Mouse (Mus musculus): Measurements from ENCODE around the gene Rnh1. TPM values are rescaled to one million over a fixed set of nuclear protein-coding genes. Genes with fewer than 3 reads are reported as not detected.

Rnh1 gene
- polyA plus RNA-seq, 1 experiment from 2014 or later = 160 TPM

GRCm38 (mm10) chr7:141210606-141211131 lies 38.0 kb upstream of the Rnh1 start:
- H3K9ac ChIP-seq (ENCODE audit: low read depth, low read length) = no peak overlapping the region
- WGBS = 85% methylated on average over 13 of the region's 14 CpGs

GRCm38 (mm10) chr7:141210137-141210536 lies 37.5 kb upstream of the Rnh1 start:
- no peak for DNase-seq (ENCODE audit: low spot score)
- ATAC-seq (ENCODE audit: low read depth) = no peak
- Histone ChIP-seq H3K4me1 (ENCODE audit: control insufficient read depth, insufficient read depth, low read length) (no peaks in the 10 kb centered on the region), H3K9ac (ENCODE audit: low read depth, low read length) (no peak overlapping the region), H3K9me3 (ENCODE audit: control insufficient read depth, low read length) (no peaks in the 10 kb centered on the region), H3K36me3 (ENCODE audit: control insufficient read depth, insufficient read depth, low read length) (no peaks in the 10 kb centered on the region), H3K27ac (replicated peaks; ENCODE audit: low read depth, low read length) (no peak overlapping the region), H3K27me3 (replicated peaks; ENCODE audit: control insufficient read depth, insufficient read depth, low read length) (no peaks in the 10 kb centered on the region), H3K4me3 (ENCODE audit: low read depth, low read length) (no peak overlapping the region), H3K4me2 (ENCODE audit: low read depth, low read length) (no peak overlapping the region)
- 78% methylated on average over 12 of the region's 12 CpGs for WGBS

More at GRCm38 (mm10) chr7:141210606-141211131, 38.0 kb upstream of the Rnh1 start:
- H3K4me1 ChIP-seq (ENCODE audit: control insufficient read depth, insufficient read depth, low read length) = no peaks in the 10 kb centered on the region
- DNase-seq (ENCODE audit: low spot score) = no peak
- no peak for ATAC-seq (ENCODE audit: low read depth)
- no peaks in the 10 kb centered on the region for H3K27me3 ChIP-seq (replicated peaks; ENCODE audit: control insufficient read depth, insufficient read depth, low read length)
- no peaks in the 10 kb centered on the region for H3K9me3 ChIP-seq (ENCODE audit: control insufficient read depth, low read length)
- no peaks in the 10 kb centered on the region for H3K36me3 ChIP-seq (ENCODE audit: control insufficient read depth, insufficient read depth, low read length)
- H3K27ac ChIP-seq (replicated peaks; ENCODE audit: low read depth, low read length) = no peak overlapping the region
- no peak overlapping the region for H3K4me2 ChIP-seq (ENCODE audit: low read depth, low read length)
- no peak overlapping the region for H3K4me3 ChIP-seq (ENCODE audit: low read depth, low read length)

GRCm38 (mm10) chr7:141209526-141209925 lies 36.9 kb upstream of the Rnh1 start:
- no peak for DNase-seq (ENCODE audit: low spot score)
- H3K27me3 ChIP-seq (replicated peaks; ENCODE audit: control insufficient read depth, insufficient read depth, low read length) = no peaks in the 10 kb centered on the region
- H3K9ac ChIP-seq (ENCODE audit: low read depth, low read length) = no peak overlapping the region
- H3K4me1 ChIP-seq (ENCODE audit: control insufficient read depth, insufficient read depth, low read length) = no peaks in the 10 kb centered on the region
- H3K4me2 ChIP-seq (ENCODE audit: low read depth, low read length) = no peak overlapping the region
- no peak overlapping the region for H3K27ac ChIP-seq (replicated peaks; ENCODE audit: low read depth, low read length)
- ATAC-seq (ENCODE audit: low read depth) = no peak
- no peak overlapping the region for H3K4me3 ChIP-seq (ENCODE audit: low read depth, low read length)
- no peaks in the 10 kb centered on the region for H3K36me3 ChIP-seq (ENCODE audit: control insufficient read depth, insufficient read depth, low read length)
- WGBS = 79% methylated on average over 3 of the region's 3 CpGs
- H3K9me3 ChIP-seq (ENCODE audit: control insufficient read depth, low read length) = no peaks in the 10 kb centered on the region

GRCm38 (mm10) chr7:141206182-141206937 lies 33.7 kb upstream of the Rnh1 start:
- Histone ChIP-seq H3K4me1 (ENCODE audit: control insufficient read depth, insufficient read depth, low read length) (no peaks in the 10 kb centered on the region), H3K36me3 (ENCODE audit: control insufficient read depth, insufficient read depth, low read length) (no peaks in the 10 kb centered on the region), H3K27me3 (replicated peaks; ENCODE audit: control insufficient read depth, insufficient read depth, low read length) (no peaks in the 10 kb centered on the region), H3K4me3 (ENCODE audit: low read depth, low read length) (no peak overlapping the region), H3K4me2 (ENCODE audit: low read depth, low read length) (no peak overlapping the region), H3K9ac (ENCODE audit: low read depth, low read length) (no peak overlapping the region), H3K9me3 (ENCODE audit: control insufficient read depth, low read length) (no peaks in the 10 kb centered on the region), H3K27ac (replicated peaks; ENCODE audit: low read depth, low read length) (no peak overlapping the region)
- WGBS = 89% methylated on average over 18 of the region's 18 CpGs
- no peak for DNase-seq (ENCODE audit: low spot score)
- no peak for ATAC-seq (ENCODE audit: low read depth)

GRCm38 (mm10) chr7:141205504-141205903 lies 32.8 kb upstream of the Rnh1 start:
- Histone ChIP-seq H3K9me3 (ENCODE audit: control insufficient read depth, low read length) (no peaks in the 10 kb centered on the region), H3K27ac (replicated peaks; ENCODE audit: low read depth, low read length) (no peak overlapping the region), H3K4me3 (ENCODE audit: low read depth, low read length) (no peak overlapping the region), H3K4me1 (ENCODE audit: control insufficient read depth, insufficient read depth, low read length) (no peaks in the 10 kb centered on the region), H3K36me3 (ENCODE audit: control insufficient read depth, insufficient read depth, low read length) (no peaks in the 10 kb centered on the region), H3K9ac (ENCODE audit: low read depth, low read length) (no peak overlapping the region), H3K27me3 (replicated peaks; ENCODE audit: control insufficient read depth, insufficient read depth, low read length) (no peaks in the 10 kb centered on the region), H3K4me2 (ENCODE audit: low read depth, low read length) (no peak overlapping the region)
- DNase-seq (ENCODE audit: low spot score) (no peak), ATAC-seq (ENCODE audit: low read depth) (no peak)
- 92% methylated on average over 5 of the region's 5 CpGs for WGBS

GRCm38 (mm10) chr7:141204546-141204945 lies 31.9 kb upstream of the Rnh1 start:
- Histone ChIP-seq H3K27me3 (replicated peaks; ENCODE audit: control insufficient read depth, insufficient read depth, low read length) (no peaks in the 10 kb centered on the region), H3K4me1 (ENCODE audit: control insufficient read depth, insufficient read depth, low read length) (no peaks in the 10 kb centered on the region), H3K9me3 (ENCODE audit: control insufficient read depth, low read length) (no peaks in the 10 kb centered on the region), H3K27ac (replicated peaks; ENCODE audit: low read depth, low read length) (no peak overlapping the region), H3K4me3 (ENCODE audit: low read depth, low read length) (no peak overlapping the region), H3K36me3 (ENCODE audit: control insufficient read depth, insufficient read depth, low read length) (no peaks in the 10 kb centered on the region), H3K9ac (ENCODE audit: low read depth, low read length) (no peak overlapping the region), H3K4me2 (ENCODE audit: low read depth, low read length) (no peak overlapping the region)
- 87% methylated on average over 3 of the region's 3 CpGs for WGBS
- ATAC-seq (ENCODE audit: low read depth) = no peak
- no peak for DNase-seq (ENCODE audit: low spot score)

- DNase-seq (ENCODE audit: low spot score) (no peak), ATAC-seq (ENCODE audit: low read depth) (no peak)
- 0 out of 2 replicates have a peak, but pooled peaks cover under 1% of the 10 kb centered on the region for H3K4me1 ChIP-seq (ENCODE audit: control insufficient read depth, insufficient read depth, low read length)
- 92% methylated on average over 4 of the region's 4 CpGs for WGBS
- no peaks in the 10 kb centered on the region for H3K27me3 ChIP-seq (replicated peaks; ENCODE audit: control insufficient read depth, insufficient read depth, low read length)
- H3K4me2 ChIP-seq (ENCODE audit: low read depth, low read length) = no peak overlapping the region
- no peaks in the 10 kb centered on the region for H3K36me3 ChIP-seq (ENCODE audit: control insufficient read depth, insufficient read depth, low read length)
- H3K27ac ChIP-seq (replicated peaks; ENCODE audit: low read depth, low read length) = no peak overlapping the region
- no peaks in the 10 kb centered on the region for H3K9me3 ChIP-seq (ENCODE audit: control insufficient read depth, low read length)
- H3K4me3 ChIP-seq (ENCODE audit: low read depth, low read length) = no peak overlapping the region
- no peak overlapping the region for H3K9ac ChIP-seq (ENCODE audit: low read depth, low read length)
Observed at GRCm38 (mm10) chr7:141198121-141198520, 25.5 kb upstream of the Rnh1 start.

- no peaks in the 10 kb centered on the region for H3K27me3 ChIP-seq (replicated peaks; ENCODE audit: control insufficient read depth, insufficient read depth, low read length)
- no peak overlapping the region for H3K4me3 ChIP-seq (ENCODE audit: low read depth, low read length)
- DNase-seq (ENCODE audit: low spot score) = no peak
- no peak overlapping the region for H3K27ac ChIP-seq (replicated peaks; ENCODE audit: low read depth, low read length)
- no peak overlapping the region for H3K9ac ChIP-seq (ENCODE audit: low read depth, low read length)
- WGBS = 88% methylated on average over 6 of the region's 8 CpGs
- no peak overlapping the region for H3K4me2 ChIP-seq (ENCODE audit: low read depth, low read length)
- H3K4me1 ChIP-seq (ENCODE audit: control insufficient read depth, insufficient read depth, low read length) = peaks cover 11% of the 10 kb centered on the region
- no peaks in the 10 kb centered on the region for H3K9me3 ChIP-seq (ENCODE audit: control insufficient read depth, low read length)
- no peak for ATAC-seq (ENCODE audit: low read depth)
- peaks cover 7% of the 10 kb centered on the region for H3K36me3 ChIP-seq (ENCODE audit: control insufficient read depth, insufficient read depth, low read length)
Observed at GRCm38 (mm10) chr7:141196619-141197282, 24.1 kb upstream of the Rnh1 start.
